Mouse (Mus musculus) activated CD4-positive, CD25-positive, alpha-beta regulatory T cell, adult 9 weeks (primary cell): Measurements from ENCODE around the gene Gm13088. TPM values are rescaled to one million over a fixed set of nuclear protein-coding genes. Genes with fewer than 3 reads are reported as not detected.

Source experiments
- polyA plus RNA-seq: library from polyadenylated mRNA; unstranded; fragments of 100-300 nt; shearing (Covaris generic); gene quantifications from one replicate; pipeline ENCODE4 v1.2.1, GENCODE M21; 2017

The Gm13088 gene
- polyA plus RNA-seq, result not detected

GRCm38 (mm10) chr4:143657146-143657545 is at the start of gene Gm13088:
Gene Gm13088, minus strand, starts transcription at chr4:143657246.

GRCm38 (mm10) chr4:143702611-143703010 is 45.6 kb upstream of the Gm13088 start, which contains the start of gene Gm13089:
Gene Gm13089, minus strand, starts transcription at chr4:143702711.

GRCm38 (mm10) chr4:143614703-143615102 is 42.3 kb downstream of the Gm13088 start, which contains the start of gene Gm13083:
Gene Gm13083, plus strand, starts transcription at chr4:143615003.

Other genes with a start within 250 kb of the Gm13088 start
- gene Pramef8, start 244.8 kb downstream of the Gm13088 start, polyA plus RNA-seq, result 48.2 TPM
- gene Oog4, start 206.9 kb downstream of the Gm13088 start, polyA plus RNA-seq, result not detected
- not detected for gene Gm13043, start 145.9 kb downstream of the Gm13088 start, polyA plus RNA-seq
- not detected for gene Gm13040, start 121.3 kb downstream of the Gm13088 start, polyA plus RNA-seq
- not detected for gene BC080695, start 105.5 kb downstream of the Gm13088 start, polyA plus RNA-seq
- not detected for gene Gm13057, start 105.5 kb downstream of the Gm13088 start, polyA plus RNA-seq
- gene Gm13083, start 42.2 kb downstream of the Gm13088 start, polyA plus RNA-seq, result not detected
- not detected for gene Gm13089, start 45.5 kb upstream of the Gm13088 start, polyA plus RNA-seq
- not detected for gene Gm13078, start 62.2 kb upstream of the Gm13088 start, polyA plus RNA-seq
- not detected for gene Gm13023, start 132.1 kb upstream of the Gm13088 start, polyA plus RNA-seq
- not detected for gene Gm13084, start 158.8 kb upstream of the Gm13088 start, polyA plus RNA-seq
- gene Gm13103, start 189.3 kb upstream of the Gm13088 start, polyA plus RNA-seq, result not detected
- not detected for gene Pramef6, start 243.1 kb upstream of the Gm13088 start, polyA plus RNA-seq